Mouse (Mus musculus) midbrain, embryonic 12.5 days (tissue): ENCODE data around the gene Coro1c. TPM values are rescaled to one million over a fixed set of nuclear protein-coding genes. Genes with fewer than 3 reads are reported as not detected.
A peak's percentile ranks its signal among the peaks of the same experiment; 100 is the strongest.

ENCODE experiments used
- ATAC-seq: fragments of 200-750 bp; cut with Nextera tagmentation; 2 replicates; pipeline ENCODE4 v1.8.0; 2017; ENCODE audit warnings: low read depth, moderate TSS enrichment, moderate library complexity; ENCODE audit not compliant: low FRiP score
- H3K27ac ChIP-seq: fragments of 300-500 bp; sonication (generic); replicated peaks from 2 replicates; pipeline ENCODE4 v1.5.1; 2016; ENCODE audit warnings: mild to moderate bottlenecking
- H3K27me3 ChIP-seq: fragments of 300-500 bp; sonication (generic); 2 replicates; pipeline ENCODE4 v1.6.1; 2016; ENCODE audit warnings: mild to moderate bottlenecking
- H3K36me3 ChIP-seq: fragments of 300-500 bp; sonication (generic); 2 replicates; pipeline ENCODE4 v1.6.1; 2016
- H3K4me1 ChIP-seq: fragments of 300-500 bp; sonication (generic); 2 replicates; pipeline ENCODE4 v1.6.1; 2016
- H3K4me2 ChIP-seq: fragments of 300-500 bp; sonication (generic); replicated peaks from 2 replicates; pipeline ENCODE4 v1.6.1; 2016; ENCODE audit warnings: mild to moderate bottlenecking, moderate library complexity
- H3K4me3 ChIP-seq: fragments of 300-500 bp; sonication (generic); 2 replicates; pipeline ENCODE4 v1.5.1; 2016; ENCODE audit warnings: mild to moderate bottlenecking
- H3K9ac ChIP-seq: fragments of 300-500 bp; sonication (generic); replicated peaks from 2 replicates; pipeline ENCODE4 v1.6.1; 2016; ENCODE audit warnings: mild to moderate bottlenecking, moderate library complexity
- H3K9me3 ChIP-seq: fragments of 300-500 bp; sonication (generic); 2 replicates; pipeline ENCODE4 v1.6.1; 2016; ENCODE audit warnings: mild to moderate bottlenecking
- WGBS: fragments of 180-500 bp; shearing (Covaris S2); methylation state at CpG from one replicate; pipeline ENCODE4 v1.1.7; 2016; 5-methylcytosine and 5-hydroxymethylcytosine counted together
- polyA plus RNA-seq: library from polyadenylated mRNA; unstranded; fragments of >200 nt; fragmentation: Nextera tagmentation; extraction: Ambion mirVana; gene quantifications from 2 replicates; pipeline ENCODE4 v1.2.1, GENCODE M21; 2016

Coro1c gene
- polyA plus RNA-seq, 1 experiment from 2014 or later: 227 TPM

GRCm38 (mm10) chr5:113942580-113942979, 34.0 kb upstream of the Coro1c start:
- no peak for ATAC-seq
- no peaks in the 10 kb centered on the region for H3K9me3 ChIP-seq
- peaks cover 21% of the 10 kb centered on the region for H3K4me1 ChIP-seq
- peaks cover 73% of the 10 kb centered on the region for H3K36me3 ChIP-seq
- no peak overlapping the region for H3K4me2 ChIP-seq
- no peak overlapping the region for H3K9ac ChIP-seq
- H3K4me3 ChIP-seq: no peak overlapping the region
- 88% methylated on average over 12 of the region's 12 CpGs for WGBS
- no peak overlapping the region for H3K27ac ChIP-seq
- H3K27me3 ChIP-seq: no peaks in the 10 kb centered on the region

GRCm38 (mm10) chr5:113939263-113939900, 30.8 kb upstream of the Coro1c start:
- WGBS: 39% methylated on average over 12 of the region's 12 CpGs
- Histone ChIP-seq H3K4me2 (no peak overlapping the region), H3K4me3 (no peak overlapping the region), H3K36me3 (peaks cover 42% of the 10 kb centered on the region), H3K4me1 (peaks cover 20% of the 10 kb centered on the region), H3K9ac (no peak overlapping the region), H3K27me3 (no peaks in the 10 kb centered on the region), H3K9me3 (no peaks in the 10 kb centered on the region), H3K27ac (no peak overlapping the region)
- ATAC-seq: no peak

- no peak overlapping the region for H3K9ac ChIP-seq
- H3K9me3 ChIP-seq: no peaks in the 10 kb centered on the region
- H3K27ac ChIP-seq: peak overlapping the region; percentile 36
- 47% methylated on average over 7 of the region's 7 CpGs for WGBS
- peaks cover 32% of the 10 kb centered on the region for H3K36me3 ChIP-seq
- no peaks in the 10 kb centered on the region for H3K27me3 ChIP-seq
- H3K4me2 ChIP-seq: no peak overlapping the region
- peaks cover 15% of the 10 kb centered on the region for H3K4me1 ChIP-seq
- H3K4me3 ChIP-seq: no peak overlapping the region
- ATAC-seq: no peak
Observed at GRCm38 (mm10) chr5:113937650-113938049, 29.1 kb upstream of the Coro1c start.

- H3K4me1 ChIP-seq: peaks cover 23% of the 10 kb centered on the region
- H3K4me2 ChIP-seq: no peak overlapping the region
- 83% methylated on average over 6 of the region's 6 CpGs for WGBS
- no peak for ATAC-seq
- no peaks in the 10 kb centered on the region for H3K9me3 ChIP-seq
- H3K4me3 ChIP-seq: no peak overlapping the region
- no peak overlapping the region for H3K27ac ChIP-seq
- H3K9ac ChIP-seq: no peak overlapping the region
- H3K36me3 ChIP-seq: peaks cover 6% of the 10 kb centered on the region; the same call in 1 of the 2 replicates
- H3K27me3 ChIP-seq: no peaks in the 10 kb centered on the region
Observed at GRCm38 (mm10) chr5:113933889-113934288, 25.3 kb upstream of the Coro1c start.

- H3K27ac ChIP-seq: no peak overlapping the region
- 85% methylated on average over 4 of the region's 4 CpGs for WGBS
- H3K4me1 ChIP-seq: peaks cover 22% of the 10 kb centered on the region
- H3K4me3 ChIP-seq: no peak overlapping the region
- no peak for ATAC-seq
- H3K9ac ChIP-seq: no peak overlapping the region
- peaks cover 3% of the 10 kb centered on the region; the same call in 1 of the 2 replicates for H3K36me3 ChIP-seq
- H3K4me2 ChIP-seq: no peak overlapping the region
- H3K27me3 ChIP-seq: no peaks in the 10 kb centered on the region
- no peaks in the 10 kb centered on the region for H3K9me3 ChIP-seq
Observed at GRCm38 (mm10) chr5:113933480-113933879, 24.9 kb upstream of the Coro1c start.

- Histone ChIP-seq H3K4me1 (peaks cover 10% of the 10 kb centered on the region), H3K4me3 (no peak overlapping the region), H3K9me3 (0 out of 2 replicates have a peak, but pooled peaks cover 2% of the 10 kb centered on the region), H3K9ac (no peak overlapping the region), H3K27me3 (no peaks in the 10 kb centered on the region), H3K4me2 (no peak overlapping the region), H3K36me3 (no peaks in the 10 kb centered on the region), H3K27ac (no peak overlapping the region)
- 84% methylated on average over 3 of the region's 3 CpGs for WGBS
- no peak for ATAC-seq
Observed at GRCm38 (mm10) chr5:113932310-113932709, 23.8 kb upstream of the Coro1c start.

- peak overlapping the region; percentile 65 for H3K27ac ChIP-seq
- 21% methylated on average over 18 of the region's 18 CpGs for WGBS
- peak; percentile 72 for ATAC-seq
- 0 out of 2 replicates have a peak, but pooled peaks cover 2% of the 10 kb centered on the region for H3K9me3 ChIP-seq
- 0 out of 2 replicates have a peak overlapping the region, but pooled peaks have one; percentile 20 for H3K9ac ChIP-seq
- H3K27me3 ChIP-seq: no peaks in the 10 kb centered on the region
- 0 out of 2 replicates have a peak overlapping the region, but pooled peaks have one; percentile 17 for H3K4me2 ChIP-seq
- no peak overlapping the region for H3K4me3 ChIP-seq
- peaks cover 9% of the 10 kb centered on the region for H3K4me1 ChIP-seq
- H3K36me3 ChIP-seq: no peaks in the 10 kb centered on the region
Observed at GRCm38 (mm10) chr5:113930648-113931609, 22.4 kb upstream of the Coro1c start.

GRCm38 (mm10) chr5:113929950-113930647, 21.5 kb upstream of the Coro1c start:
- no peak for ATAC-seq
- H3K4me1 ChIP-seq: peaks cover 9% of the 10 kb centered on the region
- H3K4me2 ChIP-seq: no peak overlapping the region
- H3K27ac ChIP-seq: 0 out of 2 replicates have a peak overlapping the region, but pooled peaks have one; percentile 46
- 56% methylated on average over 10 of the region's 10 CpGs for WGBS
- no peak overlapping the region for H3K9ac ChIP-seq
- no peak overlapping the region for H3K4me3 ChIP-seq
- no peaks in the 10 kb centered on the region for H3K36me3 ChIP-seq
- H3K27me3 ChIP-seq: no peaks in the 10 kb centered on the region
- 0 out of 2 replicates have a peak, but pooled peaks cover 2% of the 10 kb centered on the region for H3K9me3 ChIP-seq

GRCm38 (mm10) chr5:113929526-113929925, 21.0 kb upstream of the Coro1c start:
- H3K36me3 ChIP-seq: no peaks in the 10 kb centered on the region
- ATAC-seq: no peak
- H3K4me2 ChIP-seq: no peak overlapping the region
- H3K27ac ChIP-seq: no peak overlapping the region
- H3K4me1 ChIP-seq: peaks cover 9% of the 10 kb centered on the region
- 0 out of 2 replicates have a peak, but pooled peaks cover 2% of the 10 kb centered on the region for H3K9me3 ChIP-seq
- WGBS: 72% methylated on average over 10 of the region's 10 CpGs
- H3K4me3 ChIP-seq: no peak overlapping the region
- H3K27me3 ChIP-seq: no peaks in the 10 kb centered on the region
- H3K9ac ChIP-seq: no peak overlapping the region

- 89% methylated on average over 4 of the region's 4 CpGs for WGBS
- Histone ChIP-seq H3K27me3 (no peaks in the 10 kb centered on the region), H3K9ac (no peak overlapping the region), H3K4me2 (no peak overlapping the region), H3K4me3 (no peak overlapping the region), H3K4me1 (peaks cover 11% of the 10 kb centered on the region), H3K27ac (no peak overlapping the region), H3K9me3 (0 out of 2 replicates have a peak, but pooled peaks cover 2% of the 10 kb centered on the region), H3K36me3 (no peaks in the 10 kb centered on the region)
- ATAC-seq: no peak
Observed at GRCm38 (mm10) chr5:113924608-113925007, 16.1 kb upstream of the Coro1c start.

GRCm38 (mm10) chr5:113921310-113922166, 13.0 kb upstream of the Coro1c start:
- Histone ChIP-seq H3K4me1 (peaks cover 11% of the 10 kb centered on the region), H3K9me3 (no peaks in the 10 kb centered on the region), H3K36me3 (no peaks in the 10 kb centered on the region), H3K4me2 (no peak overlapping the region), H3K27me3 (no peaks in the 10 kb centered on the region), H3K9ac (no peak overlapping the region), H3K4me3 (no peak overlapping the region), H3K27ac (peak overlapping the region; percentile 91)
- peak; percentile 80 for ATAC-seq
- WGBS: 28% methylated on average over 6 of the region's 6 CpGs
